Mouse (Mus musculus): ENCODE measurements around the gene Gm27029. TPM values are rescaled to one million over a fixed set of nuclear protein-coding genes. Genes with fewer than 3 reads are reported as not detected.
A peak's percentile ranks its signal among the peaks of the same experiment; 100 is the strongest.
"Not testable (repeated sequence)": the region's sequence is repeated elsewhere in the genome, so short reads cannot be mapped to it uniquely, and the experiment has no call there.

Gm27029 gene
- polyA plus RNA-seq, 1 experiment, result 0.49 TPM

DNA sequence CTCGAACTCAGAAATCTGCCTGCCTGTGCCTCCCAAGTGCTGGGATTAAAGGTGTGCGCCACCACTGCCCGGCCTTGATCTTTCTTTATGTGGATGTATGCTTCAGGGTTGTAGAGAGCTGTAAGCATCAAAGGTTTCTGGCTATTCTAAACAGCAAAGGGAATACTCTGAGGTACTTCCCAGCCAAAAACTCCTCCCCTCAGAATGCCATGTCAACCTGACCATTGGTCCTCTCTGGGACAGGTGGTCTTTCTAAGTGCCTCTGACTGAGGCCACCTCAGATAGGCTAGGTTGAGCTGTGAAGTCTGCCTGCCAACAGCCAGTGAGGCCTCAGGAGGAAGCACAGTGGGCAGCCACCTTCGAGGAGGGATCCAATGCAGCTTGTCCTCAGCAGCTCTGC, 24.3 kb upstream of the Gm27029 start:
- Histone ChIP-seq H3K36me3 (ENCODE audit: control insufficient read depth, insufficient read depth, low read length) (peaks cover 13% of the 10 kb centered on the region), H3K4me1 (replicated peaks; ENCODE audit: control insufficient read depth, insufficient read depth, low read length) (peaks cover 16% of the 10 kb centered on the region), H3K4me3 (ENCODE audit: control insufficient read depth, insufficient read depth, low read length) (peak overlapping the region; percentile 96), H3K27ac (ENCODE audit: control insufficient read depth, insufficient read depth, low read length) (peak overlapping the region; percentile 90), H3K27me3 (ENCODE audit: control insufficient read depth, insufficient read depth, low read length) (no peaks in the 10 kb centered on the region)
- 9% methylated on average over 4 of the region's 4 CpGs for WGBS
- TF ChIP-seq CTCF (IDR thresholded peaks at IDR 0.05; ENCODE audit: borderline replicate concordance, control insufficient read depth, extremely low read depth, insufficient read depth, low read length, poor library complexity), result no peak
- no peak for DNase-seq

DNA sequence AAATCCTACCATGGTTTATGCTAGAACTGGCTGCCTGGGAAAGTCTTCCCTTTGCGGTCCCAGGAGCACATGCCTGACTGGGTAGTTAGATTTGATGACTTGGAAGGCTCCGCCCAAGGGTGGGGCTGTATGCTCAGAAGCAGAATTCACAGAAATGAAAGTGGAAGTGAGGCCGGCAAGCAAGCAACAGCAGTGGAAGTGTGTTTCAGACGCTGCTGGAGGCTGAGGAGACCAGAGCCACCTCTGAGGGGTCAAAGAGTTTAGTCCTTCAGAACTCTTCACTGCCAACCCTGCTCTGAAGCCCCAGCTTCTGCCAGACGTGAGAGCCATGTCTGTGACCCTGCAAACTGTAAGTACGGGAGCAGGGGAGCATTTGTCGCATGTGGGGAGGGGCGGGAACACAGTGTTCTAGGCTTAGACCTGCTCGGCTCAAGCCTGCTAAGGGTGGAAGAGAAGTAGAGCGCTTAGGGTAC, 23.7 kb upstream of the Gm27029 start, which contains the start of gene Ifi35:
TSS of gene Ifi35 (plus strand) at position 134 of the 473 bp plus-strand sequence.
- Histone ChIP-seq H3K36me3 (ENCODE audit: control insufficient read depth, insufficient read depth, low read length) (peaks cover 18% of the 10 kb centered on the region), H3K4me3 (ENCODE audit: control insufficient read depth, insufficient read depth, low read length) (peak within 1 kb of the TSS; percentile 96), H3K4me1 (replicated peaks; ENCODE audit: control insufficient read depth, insufficient read depth, low read length) (peaks cover 16% of the 10 kb centered on the region), H3K27me3 (ENCODE audit: control insufficient read depth, insufficient read depth, low read length) (no peaks in the 10 kb centered on the region), H3K27ac (ENCODE audit: control insufficient read depth, insufficient read depth, low read length) (peak within 1 kb of the TSS; percentile 90)
- peak; percentile 76 for DNase-seq
- TF ChIP-seq CTCF (IDR thresholded peaks at IDR 0.05; ENCODE audit: borderline replicate concordance, control insufficient read depth, extremely low read depth, insufficient read depth, low read length, poor library complexity) (no peak), POLR2A (IDR thresholded peaks at IDR 0.05; ENCODE audit: control insufficient read depth, extremely low read depth, insufficient read depth, low read length, poor library complexity) (peak; percentile 59; the same call in 1 of the 2 replicates)
- WGBS, result under 1% methylated on average over 10 of the region's 10 CpGs

DNA sequence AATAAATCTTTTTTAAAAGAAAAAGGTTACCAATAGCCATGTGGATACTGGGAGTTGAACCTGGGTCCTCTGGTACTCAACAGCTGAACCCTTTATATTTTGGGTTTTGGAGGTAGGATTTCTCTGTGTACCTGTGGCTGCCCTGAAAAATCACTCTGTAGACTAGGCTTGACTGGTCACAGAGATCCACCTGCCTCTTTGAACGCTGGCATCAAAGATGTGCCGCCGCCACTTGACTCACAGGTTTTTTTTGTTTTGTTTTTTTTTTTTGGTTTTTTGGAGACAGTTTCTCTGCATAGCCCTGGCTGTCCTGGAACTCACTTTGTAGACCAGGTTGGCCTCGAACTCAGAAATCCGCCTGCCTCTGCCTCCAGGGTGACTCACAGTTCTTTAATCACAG, 23.2 kb upstream of the Gm27029 start:
- Histone ChIP-seq H3K4me3 (ENCODE audit: control insufficient read depth, insufficient read depth, low read length) (peak overlapping the region; percentile 96; the same call in 1 of the 2 replicates), H3K27me3 (ENCODE audit: control insufficient read depth, insufficient read depth, low read length) (no peaks in the 10 kb centered on the region), H3K4me1 (replicated peaks; ENCODE audit: control insufficient read depth, insufficient read depth, low read length) (peaks cover 16% of the 10 kb centered on the region), H3K27ac (ENCODE audit: control insufficient read depth, insufficient read depth, low read length) (peak overlapping the region; percentile 90), H3K36me3 (ENCODE audit: control insufficient read depth, insufficient read depth, low read length) (peaks cover 19% of the 10 kb centered on the region)
- WGBS, result 27% methylated on average over 5 of the region's 5 CpGs
- TF ChIP-seq CTCF (IDR thresholded peaks at IDR 0.05; ENCODE audit: borderline replicate concordance, control insufficient read depth, extremely low read depth, insufficient read depth, low read length, poor library complexity) (no peak), POLR2A (IDR thresholded peaks at IDR 0.05; ENCODE audit: control insufficient read depth, extremely low read depth, insufficient read depth, low read length, poor library complexity) (no peak)
- no peak for DNase-seq

DNA sequence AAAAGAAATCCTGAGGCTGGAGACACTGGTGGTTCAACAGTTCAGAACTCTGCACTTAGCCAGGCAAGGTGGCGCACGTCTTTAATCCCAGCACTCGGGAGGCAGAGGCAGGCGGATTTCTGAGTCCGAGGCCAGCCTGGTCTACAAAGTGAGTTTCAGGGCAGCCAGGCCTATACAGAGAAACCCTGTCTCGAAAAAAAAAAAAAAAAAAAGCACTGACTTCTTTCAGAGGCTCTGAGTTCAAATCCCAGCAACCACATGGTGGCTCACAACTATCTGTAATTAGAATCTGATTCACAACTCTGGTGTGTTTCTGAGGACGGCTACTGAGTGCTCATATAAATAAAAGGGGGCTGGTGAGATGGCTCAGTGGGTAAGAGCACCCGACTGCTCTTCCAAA, 22.3 kb upstream of the Gm27029 start:
- H3K27ac ChIP-seq (ENCODE audit: control insufficient read depth, insufficient read depth, low read length), result not testable (repeated sequence)
- peaks cover 14% of the 10 kb centered on the region for H3K4me1 ChIP-seq (replicated peaks; ENCODE audit: control insufficient read depth, insufficient read depth, low read length)

DNA sequence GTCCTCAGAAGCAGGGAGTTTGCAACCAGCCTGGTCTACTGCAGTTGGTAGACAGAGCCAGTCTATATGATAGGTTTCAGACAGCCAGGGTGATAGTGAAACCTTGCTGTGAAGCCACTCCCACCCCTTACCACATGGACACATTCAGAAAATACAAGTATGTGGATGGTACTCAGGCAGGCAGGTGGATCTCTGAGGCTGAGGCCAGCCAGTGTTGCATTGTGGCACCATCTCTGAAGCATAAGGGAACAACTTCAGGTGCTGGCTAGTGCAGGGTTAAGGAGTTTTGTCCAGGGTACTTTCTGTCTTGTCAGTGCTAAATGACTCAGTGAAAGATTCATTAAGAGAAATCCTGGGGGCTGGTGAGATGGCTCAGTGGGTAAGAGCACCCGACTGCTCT, 21.7 kb upstream of the Gm27029 start:
- WGBS, result 93% methylated on average over 1 of the region's 1 CpGs
- Histone ChIP-seq H3K4me1 (replicated peaks; ENCODE audit: control insufficient read depth, insufficient read depth, low read length) (peaks cover 14% of the 10 kb centered on the region), H3K27ac (ENCODE audit: control insufficient read depth, insufficient read depth, low read length) (no peak overlapping the region), H3K4me3 (ENCODE audit: control insufficient read depth, insufficient read depth, low read length) (no peak overlapping the region), H3K36me3 (ENCODE audit: control insufficient read depth, insufficient read depth, low read length) (peaks cover 19% of the 10 kb centered on the region), H3K27me3 (ENCODE audit: control insufficient read depth, insufficient read depth, low read length) (no peaks in the 10 kb centered on the region)
- TF ChIP-seq POLR2A (IDR thresholded peaks at IDR 0.05; ENCODE audit: control insufficient read depth, extremely low read depth, insufficient read depth, low read length, poor library complexity) (no peak), CTCF (IDR thresholded peaks at IDR 0.05; ENCODE audit: borderline replicate concordance, control insufficient read depth, extremely low read depth, insufficient read depth, low read length, poor library complexity) (no peak)
- no peak for DNase-seq

More for the DNA sequence above, 22.3 kb upstream of the Gm27029 start:
- H3K36me3 ChIP-seq (ENCODE audit: control insufficient read depth, insufficient read depth, low read length), result peaks cover 19% of the 10 kb centered on the region
- DNase-seq; H3K27me3 ChIP-seq (ENCODE audit: control insufficient read depth, insufficient read depth, low read length); H3K4me3 ChIP-seq (ENCODE audit: control insufficient read depth, insufficient read depth, low read length): not testable (repeated sequence)
- 89% methylated on average over 8 of the region's 8 CpGs for WGBS

DNA sequence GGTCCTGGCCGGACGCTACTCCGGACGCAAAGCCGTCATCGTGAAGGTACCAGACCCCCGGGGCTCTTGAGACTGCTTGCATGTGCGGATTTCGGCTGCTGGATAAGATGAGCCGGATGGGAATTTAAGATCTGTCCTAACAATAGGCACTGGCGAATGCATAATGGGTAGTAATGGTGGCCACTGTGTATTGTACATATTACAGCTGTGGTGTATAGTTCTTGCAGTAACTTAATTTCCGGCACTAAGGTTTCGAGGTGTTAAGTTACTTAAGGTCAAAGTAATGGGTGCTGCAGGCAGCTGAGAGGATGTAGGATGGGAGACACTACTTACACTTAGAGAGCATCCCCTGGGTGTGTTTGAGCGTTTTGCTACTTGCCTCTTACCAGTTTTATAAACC, 18.2 kb upstream of the Gm27029 start:
- TF ChIP-seq CTCF (IDR thresholded peaks at IDR 0.05; ENCODE audit: borderline replicate concordance, control insufficient read depth, extremely low read depth, insufficient read depth, low read length, poor library complexity) (no peak), POLR2A (IDR thresholded peaks at IDR 0.05; ENCODE audit: control insufficient read depth, extremely low read depth, insufficient read depth, low read length, poor library complexity) (no peak)

DNA sequence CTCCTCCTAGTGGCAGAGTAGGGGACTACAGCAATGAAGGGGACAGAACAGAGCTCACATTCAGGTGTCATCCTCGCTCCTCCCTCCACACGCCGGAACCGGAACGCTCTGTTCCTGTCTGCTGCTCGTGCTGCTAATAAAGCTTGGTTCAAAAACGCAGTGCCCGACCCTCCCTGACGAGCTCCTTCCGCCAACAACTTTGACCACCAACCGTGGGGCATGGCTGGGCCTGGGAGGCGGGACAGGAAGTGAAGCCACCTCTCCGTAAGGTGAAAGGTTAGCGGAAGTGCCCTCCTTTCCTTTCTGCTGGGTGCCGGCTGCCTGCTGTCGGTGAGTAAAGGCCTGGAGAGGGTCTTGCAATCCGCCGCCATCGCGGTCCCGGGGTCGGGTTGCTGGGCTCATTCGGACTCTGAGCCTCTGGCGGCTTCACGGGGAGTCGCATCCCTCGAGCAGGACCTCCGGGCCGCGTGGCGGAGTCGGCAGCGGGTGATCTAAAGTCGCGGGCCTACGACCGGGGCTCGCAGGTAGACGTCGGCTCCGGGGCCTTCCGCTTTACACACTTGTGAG, 17.6 kb upstream of the Gm27029 start, which contains the start of gene Rpl27:
TSS of gene Rpl27 (plus strand) at position 172 of the 567 bp plus-strand sequence.
- DNase-seq, result peak; percentile 97
- under 1% methylated on average over 42 of the region's 42 CpGs for WGBS
- TF ChIP-seq POLR2A (IDR thresholded peaks at IDR 0.05; ENCODE audit: control insufficient read depth, extremely low read depth, insufficient read depth, low read length, poor library complexity) (peak; percentile 91), CTCF (IDR thresholded peaks at IDR 0.05; ENCODE audit: borderline replicate concordance, control insufficient read depth, extremely low read depth, insufficient read depth, low read length, poor library complexity) (peak; percentile 62; the same call in 1 of the 2 replicates)

More for the DNA sequence above, 18.2 kb upstream of the Gm27029 start:
- H3K27ac ChIP-seq (ENCODE audit: control insufficient read depth, insufficient read depth, low read length), result peak overlapping the region; percentile 40; the same call in 1 of the 2 replicates
- peaks cover 4% of the 10 kb centered on the region for H3K4me1 ChIP-seq (replicated peaks; ENCODE audit: control insufficient read depth, insufficient read depth, low read length)
- no peak for DNase-seq
- WGBS, result 1% methylated on average over 14 of the region's 14 CpGs
- no peaks in the 10 kb centered on the region for H3K27me3 ChIP-seq (ENCODE audit: control insufficient read depth, insufficient read depth, low read length)
- peaks cover 19% of the 10 kb centered on the region for H3K36me3 ChIP-seq (ENCODE audit: control insufficient read depth, insufficient read depth, low read length)
- peak overlapping the region; percentile 66 for H3K4me3 ChIP-seq (ENCODE audit: control insufficient read depth, insufficient read depth, low read length)

DNA sequence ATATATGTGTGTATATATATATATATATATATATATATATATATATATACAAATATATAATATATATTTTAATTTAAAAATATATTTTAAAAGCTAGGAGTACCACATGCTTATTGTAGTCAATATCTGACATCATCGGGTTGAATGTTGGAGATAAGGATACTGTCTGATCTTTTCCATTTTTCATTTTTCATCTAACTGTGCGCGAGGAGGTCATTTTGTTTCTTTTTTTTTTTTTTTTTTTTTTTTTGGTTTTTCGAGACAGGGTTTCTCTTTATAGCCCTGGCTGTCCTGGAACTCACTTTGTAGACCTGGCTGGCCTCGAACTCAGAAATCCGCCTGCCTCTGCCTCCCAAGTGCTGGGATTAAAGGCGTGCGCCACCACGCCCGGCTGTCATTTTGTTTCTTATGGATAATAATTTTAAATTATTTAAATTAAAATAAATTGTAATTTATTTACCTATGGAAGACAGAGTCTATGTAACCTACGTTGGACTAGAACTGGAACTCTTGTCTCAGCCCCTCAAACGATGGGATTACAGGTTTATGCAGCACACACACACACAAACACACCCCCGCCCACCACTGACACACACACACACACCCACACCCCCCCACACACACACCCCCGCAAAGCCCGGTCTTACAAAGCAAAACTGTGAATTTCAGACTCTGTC, 17.0 kb upstream of the Gm27029 start:
- H3K4me1 ChIP-seq (replicated peaks; ENCODE audit: control insufficient read depth, insufficient read depth, low read length); H3K4me3 ChIP-seq (ENCODE audit: control insufficient read depth, insufficient read depth, low read length); H3K27me3 ChIP-seq (ENCODE audit: control insufficient read depth, insufficient read depth, low read length); DNase-seq; H3K27ac ChIP-seq (ENCODE audit: control insufficient read depth, insufficient read depth, low read length): not testable (repeated sequence)
- peaks cover 19% of the 10 kb centered on the region for H3K36me3 ChIP-seq (ENCODE audit: control insufficient read depth, insufficient read depth, low read length)
- 34% methylated on average over 15 of the region's 15 CpGs for WGBS

More for the DNA sequence above, 17.6 kb upstream of the Gm27029 start, which contains the start of gene Rpl27:
- Histone ChIP-seq H3K27ac (ENCODE audit: control insufficient read depth, insufficient read depth, low read length) (peak within 1 kb of the TSS; percentile 40), H3K4me3 (ENCODE audit: control insufficient read depth, insufficient read depth, low read length) (peak within 1 kb of the TSS; percentile 66), H3K27me3 (ENCODE audit: control insufficient read depth, insufficient read depth, low read length) (no peaks in the 10 kb centered on the region), H3K36me3 (ENCODE audit: control insufficient read depth, insufficient read depth, low read length) (peaks cover 19% of the 10 kb centered on the region), H3K4me1 (replicated peaks; ENCODE audit: control insufficient read depth, insufficient read depth, low read length) (no peaks in the 10 kb centered on the region; the same call in 1 of the 2 replicates)

DNA sequence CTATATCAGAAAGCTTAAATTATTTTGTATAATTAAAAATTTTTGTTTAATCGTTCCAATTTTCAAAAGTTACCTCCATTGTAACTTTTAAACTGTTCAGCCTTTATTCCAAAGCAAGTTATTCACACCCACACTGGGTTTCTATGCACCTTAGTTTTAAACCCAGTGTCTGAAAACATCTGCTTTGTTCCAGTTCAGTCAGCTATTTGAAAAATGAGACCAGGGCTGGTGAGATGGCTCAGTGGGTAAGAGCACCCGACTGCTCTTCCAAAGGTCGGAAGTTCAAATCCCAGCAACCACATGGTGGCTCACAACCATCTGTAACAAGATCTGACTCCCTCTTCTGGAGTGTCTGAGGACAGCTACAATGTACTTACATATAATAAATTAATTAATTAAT, 13.4 kb upstream of the Gm27029 start:
- not testable (repeated sequence) for H3K36me3 ChIP-seq (ENCODE audit: control insufficient read depth, insufficient read depth, low read length); DNase-seq; H3K27me3 ChIP-seq (ENCODE audit: control insufficient read depth, insufficient read depth, low read length); H3K27ac ChIP-seq (ENCODE audit: control insufficient read depth, insufficient read depth, low read length); H3K4me3 ChIP-seq (ENCODE audit: control insufficient read depth, insufficient read depth, low read length); H3K4me1 ChIP-seq (replicated peaks; ENCODE audit: control insufficient read depth, insufficient read depth, low read length)
- WGBS, result 66% methylated on average over 3 of the region's 3 CpGs
